Mouse (Mus musculus) c-Kit-positive CD71-positive TER-119-positive erythroid progenitor cells, embryonic 14.5 days (primary cell): ENCODE measurements around the gene Ccdc171.
"Not testable (repeated sequence)": the region's sequence is repeated elsewhere in the genome, so short reads cannot be mapped to it uniquely, and the experiment has no call there.

Experiments
- DNase-seq: peaks from one replicate; pipeline ENCODE4 v3.0.0-alpha.2; 2013; ENCODE audit warnings: low spot score

The Ccdc171 gene

DNA sequence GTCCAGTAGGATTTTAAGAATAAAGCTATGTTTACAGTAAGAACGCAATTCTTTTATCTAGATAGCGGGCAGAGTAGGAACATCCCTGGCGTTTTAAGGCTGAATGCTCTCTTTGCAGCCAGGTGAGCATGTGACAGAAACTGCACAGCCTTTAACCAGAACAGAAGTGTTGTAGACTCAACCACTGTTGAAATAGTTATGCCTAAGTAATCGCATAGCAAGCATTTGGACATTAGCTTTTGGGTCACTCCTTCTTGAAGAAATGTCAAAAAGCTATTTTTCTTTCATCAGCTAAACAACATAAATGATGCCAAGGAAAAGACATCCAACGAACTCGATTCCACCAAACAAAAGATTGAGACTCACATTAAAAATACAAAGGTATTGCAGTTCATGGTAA, 131.7 kb downstream of the Ccdc171 start:
- no peak for DNase-seq

DNA sequence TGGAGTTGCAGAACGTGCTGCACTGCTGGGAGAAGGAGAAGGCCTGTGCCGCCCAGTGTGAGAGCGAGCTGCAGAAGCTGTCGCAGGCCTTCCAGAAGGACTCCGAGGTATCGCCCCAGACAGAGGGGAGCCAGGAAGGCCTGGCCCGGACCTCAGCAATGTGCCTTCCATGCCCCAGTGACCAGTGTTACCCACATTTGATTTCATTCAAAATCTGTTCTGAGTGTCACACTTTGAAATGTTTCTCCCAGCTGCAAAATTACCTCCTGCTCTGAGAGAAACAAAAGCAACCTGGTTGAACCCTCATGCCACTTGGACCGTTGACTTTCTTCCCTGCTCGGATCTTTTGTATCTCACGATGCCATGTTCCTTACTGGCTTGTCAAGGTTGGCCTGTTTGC, 133.1 kb downstream of the Ccdc171 start:
- DNase-seq = no peak

DNA sequence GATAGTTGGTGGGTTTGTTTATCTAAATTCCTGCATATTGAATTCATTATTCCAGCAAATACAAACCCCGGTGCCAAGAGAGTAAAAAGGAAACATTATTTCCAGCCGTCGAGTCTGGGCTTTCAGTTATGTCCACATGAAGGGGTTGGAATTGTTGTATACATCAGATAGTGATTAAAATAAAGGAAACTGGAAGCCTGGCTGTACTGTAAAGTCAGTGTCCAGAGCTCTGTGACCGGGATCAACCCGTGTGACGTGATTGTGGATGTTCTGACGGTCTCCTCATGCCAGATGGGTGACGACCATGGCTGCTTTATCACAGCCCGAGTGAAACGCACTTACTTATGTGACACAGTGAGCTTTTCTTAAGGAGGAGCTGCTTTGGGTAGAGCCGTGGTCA, 134.1 kb downstream of the Ccdc171 start:
- DNase-seq = no peak

- no peak for DNase-seq
Measured at GRCm38 (mm10) chr4:83661519-83662271, 136.3 kb downstream of the Ccdc171 start.

DNA sequence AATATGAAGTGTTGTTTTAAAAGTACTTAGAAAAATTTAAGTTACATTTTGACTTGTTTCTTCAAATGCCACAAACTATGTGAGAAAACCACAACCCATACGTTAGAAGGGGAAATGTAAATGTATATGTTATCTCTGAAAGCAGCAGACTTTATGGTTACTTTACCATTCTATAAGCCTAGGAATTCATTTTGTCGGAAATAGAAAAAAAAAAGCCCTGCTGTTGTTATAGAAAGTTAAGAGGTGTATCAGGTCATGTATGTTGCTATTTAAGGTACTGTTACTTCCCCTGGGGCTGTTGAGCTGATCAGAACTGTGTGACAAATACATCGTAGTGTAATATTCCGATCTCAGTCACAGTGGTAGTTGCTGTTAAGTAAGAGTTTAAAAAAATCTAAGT, 137.0 kb downstream of the Ccdc171 start:
- no peak for DNase-seq

DNA sequence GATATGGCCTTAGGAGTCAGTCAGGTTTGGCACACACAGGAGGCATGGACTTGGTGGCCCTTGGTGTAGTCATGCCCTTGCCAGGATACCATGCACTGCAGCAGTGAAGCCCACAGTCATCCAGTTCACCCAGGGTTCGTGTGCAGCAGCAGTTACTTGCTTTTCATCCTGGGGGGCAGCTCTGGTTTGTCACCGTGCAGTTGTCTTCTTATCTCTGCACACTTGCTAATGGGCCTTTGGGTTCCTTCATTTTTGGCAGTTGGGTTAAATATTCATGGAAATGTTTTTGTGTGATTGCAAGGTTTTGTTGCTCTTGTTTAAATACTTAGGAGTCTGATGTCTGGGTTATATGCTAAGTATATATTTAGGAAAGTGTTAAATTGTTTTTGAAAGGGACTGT, 144.2 kb downstream of the Ccdc171 start:
- DNase-seq = no peak

- DNase-seq = not testable (repeated sequence)
Measured at GRCm38 (mm10) chr4:83675308-83675707, 150.0 kb downstream of the Ccdc171 start.

DNA sequence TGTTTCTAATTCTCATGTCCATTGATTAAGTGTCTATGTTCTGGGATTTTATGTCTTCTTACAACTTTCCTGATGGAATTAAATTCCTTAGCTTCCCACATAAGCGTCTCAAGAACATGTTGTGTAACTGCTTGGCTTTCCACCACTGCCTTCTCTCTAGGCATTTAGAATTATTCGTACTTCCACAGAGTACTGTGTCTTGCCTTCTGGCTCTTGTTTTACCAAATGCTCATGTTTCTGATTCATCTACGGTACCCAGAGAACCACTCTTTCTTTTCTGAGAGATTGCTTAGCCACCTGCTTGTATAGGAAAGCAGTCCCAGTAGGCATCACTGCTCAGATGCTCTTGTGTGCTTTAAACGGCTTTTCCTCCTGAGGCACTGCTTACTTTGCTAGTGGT, 151.1 kb downstream of the Ccdc171 start:
- no peak for DNase-seq

GRCm38 (mm10) chr4:83681081-83681480, 155.7 kb downstream of the Ccdc171 start:
- DNase-seq = no peak

GRCm38 (mm10) chr4:83682866-83683265, 157.5 kb downstream of the Ccdc171 start:
- no peak for DNase-seq

DNA sequence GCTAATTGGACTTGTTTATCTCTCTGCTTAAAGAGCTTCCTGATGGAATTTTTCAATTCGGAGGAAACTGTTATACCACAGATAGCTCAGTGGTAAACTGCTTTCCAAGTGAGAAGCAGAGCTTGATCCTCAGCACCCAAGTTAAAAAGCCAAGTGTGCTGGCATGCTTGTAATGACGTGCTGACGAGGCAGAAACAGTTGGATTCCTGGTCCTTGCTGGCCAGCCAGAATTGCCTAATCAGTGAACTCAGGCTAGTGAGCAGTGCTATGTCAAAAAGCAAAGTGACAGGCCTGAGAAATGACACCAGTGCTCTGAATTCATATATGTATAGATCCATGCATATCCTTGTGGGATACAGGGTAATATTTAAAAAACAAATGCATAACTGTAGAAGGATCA, 174.8 kb downstream of the Ccdc171 start:
- no peak for DNase-seq

- no peak for DNase-seq
Measured at GRCm38 (mm10) chr4:83716996-83717395, 191.7 kb downstream of the Ccdc171 start.

DNA sequence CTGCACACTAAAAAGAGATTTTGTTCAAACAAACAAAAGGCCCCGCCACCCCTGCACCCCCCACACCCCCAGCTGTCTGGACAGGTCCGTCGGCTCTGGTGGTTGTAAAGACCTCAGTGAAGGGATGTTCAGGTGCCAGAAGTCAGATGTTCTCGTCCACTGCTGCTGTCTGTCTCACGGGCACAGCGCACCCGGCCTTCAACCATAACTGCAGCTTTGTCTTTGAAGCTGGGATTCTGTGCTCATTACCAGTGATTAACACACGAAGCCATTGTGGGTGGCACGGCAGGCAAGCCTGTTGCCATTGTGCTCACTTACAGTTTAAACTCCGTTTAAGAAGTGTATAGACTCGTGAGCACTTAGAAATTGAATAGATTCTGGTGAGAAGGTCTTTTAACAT, 194.5 kb downstream of the Ccdc171 start:
- no peak for DNase-seq

GRCm38 (mm10) chr4:83725136-83725535, 199.8 kb downstream of the Ccdc171 start:
- DNase-seq = peak; percentile 2

- no peak for DNase-seq
Measured at GRCm38 (mm10) chr4:83739137-83739890, 214.0 kb downstream of the Ccdc171 start.

GRCm38 (mm10) chr4:83739891-83740277, 214.5 kb downstream of the Ccdc171 start:
- no peak for DNase-seq

GRCm38 (mm10) chr4:83742806-83743460, 217.6 kb downstream of the Ccdc171 start:
- no peak for DNase-seq

DNA sequence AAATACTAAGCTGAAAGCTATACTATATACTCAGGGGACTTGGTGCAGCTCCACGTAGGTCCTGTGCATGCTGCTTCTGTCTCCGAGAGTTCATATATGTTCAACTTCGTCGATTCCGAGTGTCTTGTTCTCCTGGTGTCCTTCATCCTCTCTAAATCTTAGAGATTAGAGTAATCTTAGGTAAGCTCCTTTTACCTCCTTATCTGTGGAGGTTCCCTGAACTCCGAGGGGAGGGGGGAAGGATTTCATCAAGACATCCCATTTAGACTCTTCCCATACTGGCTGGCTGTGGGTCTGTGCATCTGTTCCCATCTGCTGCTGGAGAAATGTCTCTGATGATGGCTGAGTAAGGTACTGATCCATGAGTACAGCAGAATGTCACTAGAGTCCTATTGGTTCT, 249.8 kb downstream of the Ccdc171 start:
- DNase-seq = no peak

GRCm38 (mm10) chr4:83780044-83780443, 254.7 kb downstream of the Ccdc171 start:
- no peak for DNase-seq

DNA sequence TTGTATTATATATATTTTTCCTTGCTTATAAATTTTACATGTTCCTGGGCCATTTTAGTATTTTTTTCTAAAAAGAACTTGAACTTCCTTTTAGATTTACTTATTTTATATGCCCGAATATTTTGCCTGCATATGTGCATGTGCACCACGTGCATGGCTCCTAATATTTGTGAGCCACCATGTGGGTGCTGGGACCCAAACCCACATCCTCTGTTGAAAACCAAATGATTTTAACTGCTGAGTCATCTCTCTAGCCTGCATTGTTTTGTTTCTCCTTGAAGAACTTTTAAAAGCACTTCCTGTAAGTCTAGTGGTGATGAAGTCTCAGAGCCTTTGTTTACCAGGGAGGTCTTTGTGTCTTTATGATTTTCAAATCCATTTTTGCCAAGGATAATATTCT, 259.8 kb downstream of the Ccdc171 start:
- no peak for DNase-seq

DNA sequence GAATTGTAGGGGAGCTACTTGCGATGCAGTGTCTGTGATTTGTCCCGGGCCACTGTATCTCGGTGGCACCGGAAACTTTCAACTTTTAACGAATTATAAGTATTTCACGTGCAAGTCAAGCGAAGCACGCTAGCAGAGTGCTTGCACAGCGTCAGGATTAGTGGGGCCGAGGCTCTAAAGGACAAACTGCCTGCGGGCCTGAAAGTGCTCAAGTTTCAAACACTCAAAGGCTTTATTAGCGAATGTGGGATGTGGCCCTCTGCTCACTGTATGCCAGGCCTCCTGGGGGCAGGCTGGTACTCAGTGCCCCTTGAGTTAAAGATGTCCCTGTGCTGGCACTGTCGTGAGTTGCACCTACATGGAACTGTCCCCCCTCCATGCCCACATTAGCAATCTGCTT, 266.5 kb downstream of the Ccdc171 start:
- no peak for DNase-seq

- peak; percentile 25 for DNase-seq
Measured at GRCm38 (mm10) chr4:83794315-83794922, 269.1 kb downstream of the Ccdc171 start.
